Mouse (Mus musculus): ENCODE results near the gene Tcp11l2.
A peak's percentile ranks its signal among the peaks of the same experiment; 100 is the strongest.

Gene Tcp11l2

DNA sequence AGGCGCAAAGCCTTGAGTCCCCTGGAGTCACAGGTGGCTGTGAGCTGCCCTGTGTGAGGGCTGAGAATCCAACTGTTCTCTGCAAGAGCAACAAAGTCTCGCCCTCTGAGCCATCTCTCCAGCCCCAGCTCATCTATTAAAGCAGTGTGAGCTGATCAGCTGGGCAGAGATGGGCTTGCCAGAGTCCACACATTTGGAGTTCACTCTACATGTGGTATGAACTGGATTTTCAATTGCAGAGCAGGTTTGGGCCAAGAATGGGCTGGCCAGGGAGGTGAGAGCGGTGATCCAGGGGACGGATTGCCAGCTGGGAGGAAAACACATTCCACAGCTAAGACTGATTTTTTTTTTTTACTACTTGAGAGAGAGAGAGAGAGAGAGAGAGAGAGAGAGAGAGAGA is 80.2 kb downstream of the Tcp11l2 start:
- peak; percentile 68 for DNase-seq (ENCODE audit: low spot score)

DNA sequence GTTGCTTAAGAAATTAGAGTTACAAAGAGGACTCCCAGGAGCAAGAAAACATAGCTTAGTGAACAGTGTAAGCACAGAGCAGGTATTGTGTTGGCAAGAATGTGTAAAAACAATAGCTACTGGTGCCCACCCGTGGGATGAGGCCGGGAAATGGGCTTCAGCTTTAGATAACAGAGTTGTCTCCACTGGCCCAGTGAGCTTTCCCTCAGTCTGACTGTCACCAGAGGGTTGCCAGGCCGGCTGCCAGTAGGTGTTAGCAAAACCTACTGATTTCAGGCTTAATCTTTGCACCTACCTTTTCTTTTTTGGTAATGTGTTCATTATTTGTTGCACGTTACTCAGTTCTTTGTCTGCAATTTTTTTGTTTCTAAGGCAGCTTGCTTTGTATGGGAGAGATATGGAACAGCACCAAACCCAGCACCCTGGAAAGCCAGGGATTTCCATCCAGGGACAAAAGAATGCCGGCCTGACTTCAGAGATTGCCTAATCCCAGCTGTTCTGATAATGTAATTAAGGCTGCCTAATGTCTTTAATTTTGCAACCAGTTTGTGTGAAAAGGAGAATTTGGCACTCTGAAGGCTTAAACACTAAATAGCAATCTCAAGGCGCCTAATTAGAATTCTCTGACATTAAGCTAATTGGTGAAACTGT is 81.1 kb downstream of the Tcp11l2 start:
- DNase-seq (ENCODE audit: low spot score) = peak; percentile 14

DNA sequence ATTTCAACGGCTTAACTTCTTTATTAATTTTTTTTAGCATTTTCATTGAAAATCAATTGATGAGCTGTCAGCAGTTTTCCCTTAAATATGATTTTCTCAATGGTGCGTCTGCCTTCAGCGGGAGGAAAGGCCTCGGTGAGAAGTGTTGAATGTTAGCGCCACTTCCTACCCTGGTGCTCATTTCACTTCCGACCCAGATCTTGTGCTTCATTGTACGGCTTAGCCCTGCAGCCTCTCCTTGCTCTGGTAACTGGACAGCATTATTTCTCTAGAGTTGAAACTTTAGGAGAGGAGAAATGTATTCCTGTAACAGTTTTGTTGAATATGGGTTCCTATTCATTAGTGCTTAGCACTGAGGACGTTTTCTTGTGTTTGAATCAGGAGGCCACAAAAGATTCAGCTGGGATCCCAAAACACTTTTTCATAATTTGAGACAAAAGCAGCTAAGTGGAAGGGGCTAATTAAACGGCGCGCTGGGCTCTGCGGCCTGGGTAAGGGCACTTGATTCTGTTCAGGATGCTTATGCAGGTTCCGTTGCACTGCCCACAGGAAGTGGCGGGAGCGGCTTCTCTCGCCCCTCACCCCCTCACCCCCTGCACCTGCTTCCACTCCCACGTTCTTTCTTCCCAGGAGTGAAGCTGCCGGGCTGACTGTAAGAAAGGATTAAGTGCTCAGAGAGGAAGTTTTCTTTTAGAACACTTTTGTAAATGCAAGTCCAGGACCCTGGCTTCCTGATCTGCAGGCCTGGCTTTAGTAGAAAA is 81.8 kb downstream of the Tcp11l2 start:
- no peak for DNase-seq (ENCODE audit: low spot score)

DNA sequence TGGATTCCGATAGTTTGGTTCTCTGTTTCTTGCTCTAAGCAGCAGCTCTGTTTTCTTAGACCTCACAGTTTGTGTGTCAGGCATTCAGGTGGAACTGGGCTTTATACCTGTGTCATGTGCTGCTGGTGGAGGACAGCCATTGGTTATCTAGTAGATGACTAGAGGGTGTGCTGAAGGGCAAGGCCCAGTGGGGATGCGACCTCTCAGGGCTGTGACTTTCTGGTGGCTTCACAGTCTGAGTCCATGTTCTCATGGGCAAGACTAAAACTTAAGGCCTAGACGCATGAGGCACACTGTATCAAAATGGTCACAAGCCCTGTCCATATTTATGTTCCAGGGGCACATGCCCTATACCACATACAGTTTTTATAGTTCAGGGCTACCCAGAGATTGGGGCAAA is 82.9 kb downstream of the Tcp11l2 start:
- DNase-seq (ENCODE audit: low spot score) = no peak

DNA sequence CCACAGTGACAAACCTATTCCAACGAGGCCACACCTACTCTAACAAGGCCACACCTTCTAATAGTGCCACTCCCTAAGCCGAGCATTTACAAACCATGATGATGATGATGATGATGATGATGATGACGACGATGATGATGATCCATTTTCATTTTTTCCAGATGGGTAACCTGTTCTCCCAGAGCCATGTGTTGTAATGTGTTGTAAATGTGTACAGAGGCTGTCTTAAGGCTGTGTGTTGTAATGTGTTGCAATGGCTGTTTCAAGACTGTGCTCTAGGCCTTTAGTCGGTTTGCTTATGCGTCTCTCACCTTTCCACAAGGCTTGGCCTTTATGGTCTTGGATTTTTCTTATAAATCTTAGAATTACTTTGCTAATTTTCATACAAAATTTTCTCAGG is 85.7 kb downstream of the Tcp11l2 start:
- DNase-seq (ENCODE audit: low spot score) = no peak

Data from lung, postnatal 25 days (tissue).